Mouse (Mus musculus) thymus, adult 2 months (tissue): ENCODE measurements around the gene Engase. TPM values are rescaled to one million over a fixed set of nuclear protein-coding genes. Genes with fewer than 3 reads are reported as not detected.
A peak's percentile ranks its signal among the peaks of the same experiment; 100 is the strongest.

ENCODE experiments used
- DNase-seq: peaks from one replicate; pipeline ENCODE4 v3.0.0; 2021
- H3K27ac ChIP-seq: fragments of 200-500 bp; 2 replicates; pipeline ENCODE4 v1.5.1; 2012; ENCODE audit warnings: low read length, control low read depth; ENCODE audit not compliant: control insufficient read depth, insufficient read depth
- H3K27me3 ChIP-seq: fragments of 200-500 bp; 2 replicates; pipeline ENCODE4 v1.6.1; 2012; ENCODE audit warnings: mild to moderate bottlenecking, low read length, moderate library complexity, mixed read lengths; ENCODE audit not compliant: control insufficient read depth, insufficient read depth
- H3K36me3 ChIP-seq: fragments of 200-500 bp; 2 replicates; pipeline ENCODE4 v1.6.1; 2012; ENCODE audit warnings: mild to moderate bottlenecking, low read length, moderate library complexity; ENCODE audit not compliant: control insufficient read depth, insufficient read depth
- H3K4me1 ChIP-seq: fragments of 200-500 bp; replicated peaks from 2 replicates; pipeline ENCODE4 v1.6.1; 2012; ENCODE audit warnings: low read length; ENCODE audit not compliant: control insufficient read depth, insufficient read depth
- H3K4me3 ChIP-seq: fragments of 200-500 bp; 2 replicates; pipeline ENCODE4 v1.5.1; 2012; ENCODE audit warnings: mild to moderate bottlenecking, low read length, control low read depth, moderate library complexity; ENCODE audit not compliant: control insufficient read depth, insufficient read depth
- CTCF ChIP-seq: fragments of 200-500 bp; IDR thresholded peaks from 2 replicates; pipeline ENCODE4 v1.5.1; 2012; ENCODE audit warnings: mild to moderate bottlenecking, control low read depth, low read length, moderate library complexity, borderline replicate concordance; ENCODE audit not compliant: control insufficient read depth, poor library complexity, insufficient read depth; ENCODE audit errors: extremely low read depth
- POLR2A ChIP-seq: fragments of 200-500 bp; IDR thresholded peaks from 2 replicates; pipeline ENCODE4 v1.6.1; 2012; ENCODE audit warnings: mild to moderate bottlenecking, low read length, control low read depth, moderate library complexity; ENCODE audit not compliant: control insufficient read depth, poor library complexity, insufficient read depth; ENCODE audit errors: extremely low read depth
- WGBS: fragments of 180-500 bp; shearing (Covaris S2); methylation state at CpG from one replicate; pipeline ENCODE4 v1.1.7; 2018; 5-methylcytosine and 5-hydroxymethylcytosine counted together
- polyA plus RNA-seq: library from polyadenylated mRNA; depleted of rRNA; stranded (reverse); fragments of >200 nt; gene quantifications from 2 replicates; pipeline ENCODE4 v1.2.3, GENCODE M21; 2012

The Engase gene
- polyA plus RNA-seq, 1 experiment: 56.5 TPM

- WGBS: 95% methylated on average over 6 of the region's 6 CpGs
Observed at GRCm38 (mm10) chr11:118486281-118486680, 9.7 kb downstream of the Engase start.

GRCm38 (mm10) chr11:118486881-118487772, 10.5 kb downstream of the Engase start:
- TF ChIP-seq CTCF (no peak), POLR2A (no peak)
- Histone ChIP-seq H3K36me3 (peaks cover 37% of the 10 kb centered on the region), H3K4me3 (no peak overlapping the region), H3K4me1 (peaks cover 4% of the 10 kb centered on the region; the same call in 1 of the 2 replicates), H3K27me3 (no peaks in the 10 kb centered on the region), H3K27ac (no peak overlapping the region)
- no peak for DNase-seq
- WGBS: 89% methylated on average over 29 of the region's 29 CpGs

More at GRCm38 (mm10) chr11:118486281-118486680, 9.7 kb downstream of the Engase start:
- Histone ChIP-seq H3K36me3 (peaks cover 41% of the 10 kb centered on the region), H3K27ac (no peak overlapping the region), H3K4me3 (no peak overlapping the region), H3K4me1 (peaks cover 4% of the 10 kb centered on the region; the same call in 1 of the 2 replicates), H3K27me3 (no peaks in the 10 kb centered on the region)
- TF ChIP-seq CTCF: no peak
- no peak for TF ChIP-seq POLR2A
- DNase-seq: no peak

DNA sequence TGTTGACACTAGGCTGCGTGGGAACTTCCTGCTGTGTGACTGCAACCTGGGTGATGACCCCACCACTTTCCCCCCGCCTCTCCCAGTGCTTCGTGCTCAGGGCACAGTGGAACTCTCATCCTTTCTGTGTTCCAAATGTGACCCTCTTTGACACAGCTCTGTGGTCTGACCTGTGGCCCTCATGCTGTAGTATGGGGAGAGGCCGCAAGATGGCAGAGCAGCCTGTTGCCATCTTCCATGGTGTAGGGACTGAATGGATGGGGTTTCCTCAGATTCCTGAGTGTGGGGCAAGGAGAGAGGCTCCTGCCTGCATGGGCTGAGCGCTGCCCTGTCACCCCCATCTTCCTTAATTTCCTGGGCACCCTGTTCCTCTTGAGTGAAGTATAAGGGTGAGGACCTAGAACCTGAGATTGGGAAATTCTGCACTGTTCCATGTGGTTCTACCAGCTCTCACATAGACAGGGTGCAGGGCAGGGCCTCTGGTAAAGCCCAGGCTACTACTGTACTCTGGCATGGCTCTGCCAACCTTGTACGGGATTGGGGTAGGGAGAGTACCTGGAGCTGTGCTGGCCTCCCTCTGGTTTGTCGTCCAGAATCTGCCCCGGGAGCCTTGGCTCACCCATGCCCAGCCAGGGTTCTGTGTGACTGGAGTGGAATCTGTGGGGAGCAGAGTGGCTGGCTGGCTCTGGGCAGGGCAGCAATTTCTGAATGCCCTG, 11.7 kb downstream of the Engase start:
- H3K27ac ChIP-seq: no peak overlapping the region
- H3K4me3 ChIP-seq: no peak overlapping the region
- DNase-seq: no peak
- H3K4me1 ChIP-seq: peaks cover 4% of the 10 kb centered on the region; the same call in 1 of the 2 replicates
- TF ChIP-seq CTCF (no peak), POLR2A (no peak)
- H3K36me3 ChIP-seq: peaks cover 29% of the 10 kb centered on the region
- H3K27me3 ChIP-seq: no peaks in the 10 kb centered on the region
- WGBS: 92% methylated on average over 8 of the region's 8 CpGs

DNA sequence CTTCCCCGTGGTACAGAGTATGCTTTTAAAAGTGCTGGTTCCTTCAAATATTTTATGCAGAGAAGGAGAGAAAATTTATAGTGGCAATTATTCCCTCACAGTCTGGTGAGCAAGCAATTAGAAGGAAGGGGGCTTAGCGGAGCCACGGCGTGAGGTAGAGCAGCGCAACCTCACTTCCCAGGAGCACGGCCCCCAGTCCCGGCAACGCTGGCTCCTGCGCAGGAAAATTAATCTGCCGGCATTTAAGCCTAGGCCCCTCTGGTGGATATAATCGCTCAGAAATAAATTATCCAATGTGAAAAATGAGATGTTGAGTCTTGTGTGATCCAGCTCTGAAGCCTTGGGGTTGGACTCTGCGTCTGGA, 12.3 kb downstream of the Engase start:
- no peak for TF ChIP-seq CTCF
- no peak for TF ChIP-seq POLR2A
- Histone ChIP-seq H3K36me3 (peaks cover 25% of the 10 kb centered on the region), H3K4me1 (peaks cover 4% of the 10 kb centered on the region; the same call in 1 of the 2 replicates), H3K4me3 (no peak overlapping the region), H3K27ac (no peak overlapping the region), H3K27me3 (no peaks in the 10 kb centered on the region)
- WGBS: 93% methylated on average over 12 of the region's 12 CpGs
- DNase-seq: no peak

DNA sequence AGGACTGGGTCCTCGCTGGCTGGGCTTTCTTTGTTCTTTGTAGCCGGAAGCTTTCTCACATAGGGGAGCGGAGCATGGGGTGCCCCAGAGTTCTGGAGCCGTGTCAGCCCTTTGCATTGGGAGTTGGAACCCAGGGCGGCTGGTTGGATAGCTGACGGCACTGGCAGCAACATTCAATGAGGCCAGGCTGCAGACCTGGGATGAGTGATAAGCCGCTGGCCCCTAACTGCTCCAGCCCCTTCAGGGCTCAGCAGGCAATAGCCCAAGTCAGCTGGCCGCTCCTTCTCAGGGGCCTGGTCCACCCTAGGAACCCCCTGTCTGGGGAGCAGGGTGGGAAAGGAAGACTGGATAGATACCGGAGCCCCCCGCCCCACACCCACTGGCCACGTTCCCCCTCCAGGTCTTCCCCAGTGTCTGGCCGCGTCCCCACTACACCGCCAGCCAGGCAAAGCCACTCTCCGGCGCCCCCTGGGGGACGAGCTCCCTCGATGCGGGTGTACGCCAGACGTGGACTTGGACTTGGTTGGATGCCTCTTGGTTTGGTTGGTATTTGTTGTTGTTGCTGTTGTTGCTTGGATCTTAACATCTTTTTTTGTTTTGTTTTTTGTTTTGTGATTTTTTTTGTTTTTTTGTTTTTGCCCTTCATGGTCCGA, 14.1 kb downstream of the Engase start:
- Histone ChIP-seq H3K4me1 (peaks cover 4% of the 10 kb centered on the region; the same call in 1 of the 2 replicates), H3K27ac (no peak overlapping the region), H3K36me3 (peaks cover 10% of the 10 kb centered on the region), H3K4me3 (no peak overlapping the region), H3K27me3 (no peaks in the 10 kb centered on the region)
- peak; percentile 89 for DNase-seq
- 33% methylated on average over 22 of the region's 22 CpGs for WGBS
- TF ChIP-seq POLR2A (no peak), CTCF (peak; percentile 95)

DNA sequence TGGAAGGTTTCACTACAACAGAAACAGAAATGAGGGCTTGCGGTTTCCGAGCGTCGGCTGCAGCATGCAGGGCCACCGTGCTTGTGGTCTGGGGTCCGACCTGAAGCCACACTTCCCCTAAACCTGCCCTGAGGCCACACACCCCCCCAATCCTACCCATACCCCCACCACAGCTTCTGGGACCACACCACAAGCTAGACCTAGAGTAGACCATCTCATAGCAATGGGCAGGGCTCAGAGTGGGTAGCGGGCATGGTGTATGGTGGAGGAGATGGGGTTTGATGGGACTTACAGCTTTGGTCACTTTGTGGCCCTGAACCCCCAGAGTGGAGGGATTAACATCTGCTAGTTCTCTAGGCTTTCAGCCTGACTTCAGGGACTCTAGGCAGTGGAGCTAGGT, 14.6 kb downstream of the Engase start:
- Histone ChIP-seq H3K36me3 (peaks cover 9% of the 10 kb centered on the region), H3K27ac (no peak overlapping the region), H3K4me1 (peaks cover 4% of the 10 kb centered on the region; the same call in 1 of the 2 replicates), H3K27me3 (no peaks in the 10 kb centered on the region), H3K4me3 (no peak overlapping the region)
- no peak for TF ChIP-seq POLR2A
- no peak for TF ChIP-seq CTCF
- 76% methylated on average over 7 of the region's 7 CpGs for WGBS
- no peak for DNase-seq
